Mouse (Mus musculus): ENCODE results near the gene Eif4a1. TPM values are rescaled to one million over a fixed set of nuclear protein-coding genes. Genes with fewer than 3 reads are reported as not detected.

Eif4a1 gene
- total and polyA plus RNA-seq, 3 experiments = 114 to 1,689 (median 634) TPM

DNA sequence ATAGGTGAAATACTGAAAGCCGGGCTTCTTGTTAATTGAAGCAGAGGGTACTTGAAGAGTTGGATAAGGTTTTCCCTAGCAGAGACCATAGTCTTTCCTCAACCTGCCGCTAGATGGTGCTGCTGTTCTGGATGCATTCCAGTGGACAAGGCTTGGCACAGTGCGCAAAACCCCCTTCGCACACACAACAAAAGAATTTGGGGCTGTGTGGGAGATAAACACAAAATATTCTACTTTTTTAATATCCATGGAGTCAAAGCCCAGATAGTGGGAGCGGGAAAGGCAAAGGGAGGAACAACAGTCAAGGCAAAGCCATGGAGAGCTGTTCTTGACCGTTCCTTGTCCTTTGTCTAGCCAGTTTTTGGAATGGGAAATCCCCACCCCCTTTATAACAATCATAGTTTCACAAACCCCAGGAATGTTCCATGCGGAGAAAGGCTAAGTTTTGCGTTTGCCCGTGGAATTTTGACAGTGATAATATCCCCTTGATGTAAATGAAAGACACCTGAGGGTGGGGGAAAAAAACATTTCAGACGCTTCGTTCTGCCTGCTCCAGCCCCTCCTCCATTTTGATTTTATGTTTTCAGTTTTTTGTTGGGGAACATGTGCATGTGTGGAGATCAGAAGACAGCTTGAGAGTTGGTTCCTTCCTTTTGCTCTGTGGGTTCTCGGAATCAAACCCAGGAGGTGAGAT is 10.8 kb upstream of the Eif4a1 start (continued):
- TF ChIP-seq UBTF (IDR thresholded peaks at IDR 0.05; ENCODE audit: borderline replicate concordance, insufficient read depth, low read depth, low read length) (no peak), GABPA (IDR thresholded peaks at IDR 0.05; ENCODE audit: low read depth, low read length) (no peak), CHD1 (IDR thresholded peaks at IDR 0.05; ENCODE audit: low read depth, low read length) (no peak), RAD21 (IDR thresholded peaks at IDR 0.05; ENCODE audit: low read depth, low read length) (peak; percentile 94), ZNF384 (IDR thresholded peaks at IDR 0.05; ENCODE audit: low read depth, low read length) (no peak), KAT2A (conservative IDR thresholded peaks at IDR 0.05; ENCODE audit: low read depth, low read length) (no peak), TAL1 (IDR thresholded peaks at IDR 0.05; ENCODE audit: low read length) (no peak), ETS1 (IDR thresholded peaks at IDR 0.05; ENCODE audit: low read depth, low read length) (no peak), MYC (IDR thresholded peaks at IDR 0.05; ENCODE audit: low read depth, low read length) (peak; percentile 47; the same call in 1 of the 2 replicates), CHD2 (IDR thresholded peaks at IDR 0.05; ENCODE audit: low read length) (no peak), NELFE (IDR thresholded peaks at IDR 0.05; ENCODE audit: low read depth, low read length) (no peak), ELF1 (IDR thresholded peaks at IDR 0.05; ENCODE audit: low read depth, low read length) (no peak), JUND (IDR thresholded peaks at IDR 0.05; ENCODE audit: low read depth, low read length) (no peak; the same call in 1 of the 2 replicates), USF2 (IDR thresholded peaks at IDR 0.05; ENCODE audit: borderline replicate concordance in 1 of 2, insufficient read depth in 1 of 2, low read depth in 1 of 2, low read length in 2 of 2) (no peak), EP300 (IDR thresholded peaks at IDR 0.05; ENCODE audit: low read depth in 1 of 2, low read length in 2 of 2) (no peak), GATA1 (IDR thresholded peaks at IDR 0.05; ENCODE audit: low read depth, low read length) (peak; percentile 30; the same call in 1 of the 2 replicates), NRF1 (IDR thresholded peaks at IDR 0.05; ENCODE audit: insufficient read depth, low read depth, low read length, poor library complexity, severe bottlenecking) (0 out of 2 replicates have a peak, but pooled peaks have one; percentile 18), ZC3H11A (IDR thresholded peaks at IDR 0.05; ENCODE audit: low read depth, low read length) (peak; percentile 83)

DNA sequence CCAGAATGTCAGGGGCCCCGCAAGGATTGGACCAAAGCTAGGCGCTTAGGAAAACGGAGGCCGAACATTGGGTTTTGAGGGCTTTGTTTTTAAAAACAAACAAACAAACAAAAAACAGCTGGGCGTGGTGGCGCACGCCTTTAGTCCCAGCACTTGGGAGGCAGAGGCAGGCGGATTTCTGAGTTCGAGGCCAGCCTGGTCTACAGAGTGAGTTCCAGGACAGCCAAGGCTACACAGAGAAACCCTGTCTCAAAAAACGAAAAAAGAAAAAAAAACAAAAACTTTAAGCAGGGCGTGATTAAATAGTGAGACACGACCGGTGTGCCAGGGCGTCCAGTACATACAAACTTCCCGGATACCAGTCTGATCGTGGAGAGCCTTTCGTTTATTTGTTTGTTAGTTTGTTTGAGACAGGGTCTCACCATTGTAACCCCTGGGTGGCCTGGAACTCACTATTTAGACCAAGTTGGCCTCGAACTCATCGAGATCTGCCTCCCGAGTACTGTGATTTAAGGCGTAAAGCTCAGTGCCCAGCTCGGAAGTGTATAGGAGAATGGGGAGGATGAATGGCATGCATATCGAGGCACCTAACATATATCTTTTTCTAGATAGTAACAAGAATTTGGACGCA is 10.1 kb upstream of the Eif4a1 start:
- TF ChIP-seq HCFC1 (IDR thresholded peaks at IDR 0.05; ENCODE audit: low read depth, low read length) (0 out of 2 replicates have a peak, but pooled peaks have one; percentile 12), CHD2 (IDR thresholded peaks at IDR 0.05; ENCODE audit: low read length) (no peak), KAT2A (conservative IDR thresholded peaks at IDR 0.05; ENCODE audit: low read depth, low read length) (no peak), EP300 (IDR thresholded peaks at IDR 0.05; ENCODE audit: low read depth in 1 of 2, low read length in 2 of 2) (0 out of 4 replicates have a peak, but pooled peaks of 1 of the 2 experiments have one; percentile 2), RCOR1 (IDR thresholded peaks at IDR 0.05; ENCODE audit: low read depth, low read length) (peak; percentile 26; the same call in 1 of the 2 replicates), USF2 (IDR thresholded peaks at IDR 0.05; ENCODE audit: borderline replicate concordance in 1 of 2, insufficient read depth in 1 of 2, low read depth in 1 of 2, low read length in 2 of 2) (no peak), CHD1 (IDR thresholded peaks at IDR 0.05; ENCODE audit: low read depth, low read length) (peak; percentile 92; the same call in 1 of the 2 replicates), MYC (IDR thresholded peaks at IDR 0.05; ENCODE audit: low read depth, low read length) (peak; percentile 40; the same call in 1 of the 2 replicates), MXI1 (IDR thresholded peaks at IDR 0.05; ENCODE audit: low read depth, low read length) (no peak)
- peak overlapping the region; percentile 85 for H3K9ac ChIP-seq (ENCODE audit: control insufficient read depth, low read depth, low read length, poor library complexity, severe bottlenecking)
- no peaks in the 10 kb centered on the region for H3K9me3 ChIP-seq (replicated peaks; ENCODE audit: insufficient read depth, low read length)
- H3K79me2 ChIP-seq (ENCODE audit: control insufficient read depth, insufficient read depth, low read length, poor library complexity) = peaks cover 24% of the 10 kb centered on the region
- peak overlapping the region; percentile 61 to 69 for H3K4me3 ChIP-seq (ENCODE audit: control insufficient read depth in 1 of 2, insufficient read depth in 1 of 2, low read depth in 2 of 2, low read length in 2 of 2)
- H3K27ac ChIP-seq (ENCODE audit: control insufficient read depth, low read depth, low read length) = peak overlapping the region; percentile 84
- no peak for DNase-seq (ENCODE audit: low read depth, low spot score)
- H3K36me3 ChIP-seq (ENCODE audit: control insufficient read depth in 1 of 2, insufficient read depth in 2 of 2, low read length in 2 of 2) = peaks cover 13 to 18% of the 10 kb centered on the region in 2 experiments
- peaks cover 6 to 12% of the 10 kb centered on the region in 2 experiments; a peak in 3 of 4 replicates for H3K4me1 ChIP-seq (ENCODE audit: control insufficient read depth in 1 of 2, insufficient read depth in 2 of 2, low read length in 2 of 2)
- H3K27me3 ChIP-seq (ENCODE audit: control insufficient read depth in 1 of 2, insufficient read depth in 2 of 2, low read length in 2 of 2) = no peaks in the 10 kb centered on the region

All from MEL (cell line).